Mouse (Mus musculus) E14TG2a.4 (cell line): ENCODE data around the gene Pigyl.
"Not testable (repeated sequence)": the region's sequence is repeated elsewhere in the genome, so short reads cannot be mapped to it uniquely, and the experiment has no call there.

Experiments
- CTCF ChIP-seq: conservative IDR thresholded peaks from 2 replicates; pipeline ENCODE4 v1.5.1; 2014; ENCODE audit warnings: low read length
- NANOG ChIP-seq: IDR thresholded peaks from 2 replicates; pipeline ENCODE4 v1.6.1; 2014; ENCODE audit warnings: borderline replicate concordance, low read length, mixed read lengths
- POU5F1 ChIP-seq: IDR thresholded peaks from 2 replicates; pipeline ENCODE4 v1.6.1; 2014; ENCODE audit warnings: low read length, borderline replicate concordance

DNA sequence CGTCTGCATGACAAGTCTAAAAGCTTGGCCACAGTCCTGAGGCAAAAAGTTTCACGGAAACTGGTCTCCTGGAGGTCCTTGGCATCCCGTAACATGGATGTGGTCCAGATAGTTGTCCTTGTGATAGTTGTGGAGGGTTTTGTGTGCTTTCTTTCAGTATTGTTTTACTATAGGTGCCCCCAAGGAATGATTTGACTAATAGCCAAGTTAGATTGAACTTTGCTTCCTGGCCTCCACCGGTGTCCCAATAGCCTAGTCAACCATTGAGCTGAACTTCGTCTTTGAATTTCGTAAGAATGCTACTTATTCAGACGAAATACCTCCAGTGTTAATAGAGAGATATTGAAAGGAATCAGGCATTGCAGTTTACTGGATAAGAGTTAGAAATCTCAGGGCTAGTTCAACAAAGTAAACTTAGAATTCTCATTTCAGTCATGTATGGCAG is 6.4 kb upstream of the Pigyl start:
- not testable (repeated sequence) for TF ChIP-seq CTCF, POU5F1, NANOG
